Mouse (Mus musculus) forebrain, embryonic 16.5 days (tissue): Measurements from ENCODE around the gene Acr. TPM values are rescaled to one million over a fixed set of nuclear protein-coding genes. Genes with fewer than 3 reads are reported as not detected.

Source experiments
- ATAC-seq: fragments of 200-750 bp; cut with Nextera tagmentation; 2 replicates; pipeline ENCODE4 v1.8.0; 2017; ENCODE audit warnings: mild to moderate bottlenecking, moderate library complexity
- H3K27ac ChIP-seq: fragments of 300-500 bp; sonication (generic); 2 replicates; pipeline ENCODE4 v1.5.1; 2014; ENCODE audit warnings: low read length, control low read depth
- H3K27me3 ChIP-seq: fragments of 300-500 bp; sonication (generic); replicated peaks from 2 replicates; pipeline ENCODE4 v1.6.1; 2014; ENCODE audit warnings: low read length; ENCODE audit not compliant: control insufficient read depth, insufficient read depth
- H3K36me3 ChIP-seq: fragments of 300-500 bp; sonication (generic); 2 replicates; pipeline ENCODE4 v1.6.1; 2014; ENCODE audit not compliant: control insufficient read depth, insufficient read depth
- H3K4me1 ChIP-seq: fragments of 300-500 bp; sonication (generic); replicated peaks from 2 replicates; pipeline ENCODE4 v1.6.1; 2014; ENCODE audit warnings: low read length; ENCODE audit not compliant: control insufficient read depth, insufficient read depth
- H3K4me2 ChIP-seq: fragments of 300-500 bp; sonication (generic); 2 replicates; pipeline ENCODE4 v1.6.1; 2014; ENCODE audit warnings: mild to moderate bottlenecking, low read length, control low read depth
- H3K4me3 ChIP-seq: fragments of 300-500 bp; sonication (generic); replicated peaks from 2 replicates; pipeline ENCODE4 v1.5.1; 2014; ENCODE audit warnings: mild to moderate bottlenecking, low read length, control low read depth
- H3K9ac ChIP-seq: fragments of 300-500 bp; sonication (generic); replicated peaks from 2 replicates; pipeline ENCODE4 v1.6.1; 2014; ENCODE audit warnings: low read depth, low read length, control low read depth
- H3K9me3 ChIP-seq: fragments of 300-500 bp; sonication (generic); 2 replicates; pipeline ENCODE4 v1.6.1; 2016; ENCODE audit warnings: low read length; ENCODE audit not compliant: control insufficient read depth
- WGBS: fragments of 180-500 bp; shearing (Covaris S2); extraction: QIAGEN DNeasy Blood & Tissue Kit; methylation state at CpG from one replicate; pipeline ENCODE4 v1.1.7; 2014; 5-methylcytosine and 5-hydroxymethylcytosine counted together
- polyA plus RNA-seq: library from polyadenylated mRNA; unstranded; fragments of >200 nt; fragmentation: Nextera tagmentation; extraction: Ambion mirVana; gene quantifications from 2 replicates; pipeline ENCODE4 v1.2.1, GENCODE M21; 2015

Gene Acr
- 0.92 and 2.3 TPM in 2 replicates for polyA plus RNA-seq

- Histone ChIP-seq H3K9me3 (no peaks in the 10 kb centered on the region), H3K4me2 (no peak within 1 kb of the TSS), H3K9ac (no peak within 1 kb of the TSS), H3K4me3 (no peak within 1 kb of the TSS), H3K27me3 (no peaks in the 10 kb centered on the region), H3K4me1 (no peaks in the 10 kb centered on the region), H3K36me3 (no peaks in the 10 kb centered on the region), H3K27ac (no peak within 1 kb of the TSS)
- ATAC-seq: no peak
- WGBS: 92% methylated on average over 6 of the region's 6 CpGs
Observed at GRCm38 (mm10) chr15:89568114-89568513, at the start of gene Acr. Gene Acr, plus strand, starts transcription at chr15:89568326.

DNA sequence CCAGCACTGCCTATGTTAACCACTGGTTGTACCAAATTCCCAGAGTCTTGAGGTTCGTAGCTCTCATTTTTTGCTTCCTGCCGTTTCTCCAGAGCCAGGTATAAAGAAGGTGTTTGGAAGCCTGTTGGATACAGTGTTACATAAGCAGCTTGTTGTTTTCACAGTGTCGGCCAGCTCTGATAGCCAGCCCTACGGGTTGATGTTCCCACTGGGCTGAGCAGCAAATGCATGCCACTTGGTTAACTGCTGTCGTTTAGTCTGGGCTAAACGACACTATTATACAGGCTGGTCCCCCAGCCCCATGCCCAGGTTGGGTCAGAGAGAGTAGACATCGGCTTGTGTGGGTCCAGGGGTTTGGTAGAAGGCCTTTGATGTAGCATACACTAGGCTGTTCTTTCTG, 46.2 kb upstream of the Acr start:
- H3K9ac ChIP-seq: no peak overlapping the region
- no peaks in the 10 kb centered on the region for H3K9me3 ChIP-seq
- no peaks in the 10 kb centered on the region for H3K36me3 ChIP-seq
- no peak overlapping the region for H3K4me2 ChIP-seq
- peaks cover 3% of the 10 kb centered on the region; the same call in 1 of the 2 replicates for H3K27me3 ChIP-seq
- H3K4me1 ChIP-seq: peaks cover 6% of the 10 kb centered on the region
- no peak for ATAC-seq
- WGBS: 76% methylated on average over 7 of the region's 7 CpGs
- H3K4me3 ChIP-seq: no peak overlapping the region
- H3K27ac ChIP-seq: no peak overlapping the region

DNA sequence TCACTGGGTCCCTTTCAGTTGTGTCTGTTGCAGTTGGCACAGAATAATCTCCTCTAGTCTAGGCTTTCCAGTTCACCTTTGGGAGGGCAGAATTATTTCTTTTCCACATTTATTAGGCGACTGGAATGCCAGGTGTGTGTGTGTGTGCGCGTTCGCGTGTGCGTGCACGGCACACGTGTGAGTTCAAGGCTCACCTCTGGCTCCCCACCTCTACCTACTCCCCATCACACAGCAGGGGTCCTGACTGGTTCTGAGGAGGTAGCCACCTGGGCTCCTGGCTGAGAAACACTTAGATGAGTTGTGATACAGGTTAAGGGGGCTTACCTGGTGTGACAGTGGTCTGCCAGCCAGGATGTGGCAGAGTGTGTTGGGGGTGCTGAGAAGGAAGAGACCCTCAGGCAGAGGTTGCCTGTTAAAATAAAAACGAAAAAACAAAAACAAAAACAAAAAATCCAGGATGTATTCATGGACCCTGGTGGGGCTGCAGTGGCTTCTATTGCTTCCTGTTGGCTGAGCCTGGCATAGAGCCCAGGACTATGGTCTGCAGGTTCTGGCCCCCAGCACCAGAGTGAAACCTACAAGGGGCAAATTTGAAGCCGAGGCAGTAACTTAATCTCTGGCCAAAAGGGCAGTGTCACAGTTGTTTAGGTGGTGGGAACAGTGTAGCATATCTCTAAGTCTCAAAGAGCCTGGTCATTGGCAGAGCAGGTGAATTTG, 45.4 kb upstream of the Acr start:
- Histone ChIP-seq H3K4me3 (no peak overlapping the region), H3K36me3 (no peaks in the 10 kb centered on the region), H3K4me2 (no peak overlapping the region), H3K9me3 (no peaks in the 10 kb centered on the region), H3K27me3 (peaks cover 3% of the 10 kb centered on the region; the same call in 1 of the 2 replicates), H3K9ac (no peak overlapping the region), H3K27ac (no peak overlapping the region), H3K4me1 (peaks cover 6% of the 10 kb centered on the region)
- 84% methylated on average over 10 of the region's 10 CpGs for WGBS
- ATAC-seq: no peak

DNA sequence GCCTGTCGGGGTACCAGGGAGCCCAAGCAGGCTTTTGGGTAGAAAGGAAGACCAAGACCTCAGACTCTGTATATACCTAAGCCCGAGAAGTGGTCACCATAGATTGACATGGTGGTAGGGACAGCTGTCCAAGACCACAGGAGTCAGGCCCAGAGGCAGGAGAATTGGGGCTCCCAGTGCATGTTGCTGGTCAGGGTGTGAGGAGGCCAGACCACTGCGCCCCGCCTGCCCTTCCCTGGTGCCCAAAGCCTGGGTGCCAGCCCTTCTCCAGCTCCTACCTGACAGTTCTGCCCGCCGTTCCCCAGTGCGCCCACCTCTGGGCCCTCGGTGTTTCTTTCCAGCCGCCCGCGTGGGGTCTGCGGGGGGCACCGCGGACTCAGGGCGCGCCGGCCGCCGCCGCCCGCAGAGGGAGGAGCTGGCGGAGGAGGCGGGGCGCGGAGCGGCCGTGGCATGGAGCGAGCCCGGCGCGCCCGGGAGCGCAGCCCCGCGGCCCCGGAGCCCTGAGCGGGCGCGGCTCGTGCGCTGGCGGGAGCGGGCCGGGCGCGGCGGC, 44.8 kb upstream of the Acr start:
- H3K9ac ChIP-seq: peak overlapping the region; percentile 63
- ATAC-seq: peak; percentile 56

DNA sequence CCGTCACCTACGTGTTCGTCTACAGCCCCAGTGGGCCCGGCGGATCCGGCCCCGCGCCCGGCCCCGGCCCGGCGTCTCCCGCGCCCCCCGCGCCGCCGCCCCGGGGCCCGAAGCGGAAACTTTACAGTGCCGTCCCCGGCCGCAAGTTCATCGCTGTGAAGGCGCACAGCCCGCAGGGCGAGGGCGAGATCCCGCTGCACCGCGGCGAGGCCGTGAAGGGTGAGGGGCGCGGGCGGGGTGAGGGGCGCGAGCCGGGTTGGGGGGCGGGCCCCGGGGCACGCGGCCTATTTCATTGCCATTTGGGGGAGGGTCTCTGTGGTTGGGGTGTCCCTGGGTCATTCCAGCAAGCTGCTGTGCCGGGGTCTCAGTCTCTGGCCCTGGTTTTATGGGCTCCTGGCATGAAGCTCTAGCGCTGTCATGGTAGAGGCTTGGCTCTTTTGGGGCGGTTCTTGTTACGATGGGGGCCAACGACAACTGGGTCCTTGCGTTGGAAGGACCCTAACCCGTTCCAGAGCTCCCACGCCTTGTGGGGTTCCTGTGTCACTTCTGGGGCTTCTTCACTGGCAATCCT, 44.0 kb upstream of the Acr start:
- peaks cover 3% of the 10 kb centered on the region; the same call in 1 of the 2 replicates for H3K27me3 ChIP-seq
- peak overlapping the region; percentile 63 for H3K9ac ChIP-seq
- H3K4me1 ChIP-seq: peaks cover 6% of the 10 kb centered on the region
- H3K4me3 ChIP-seq: peak overlapping the region; percentile 59
- ATAC-seq: 0 out of 2 replicates have a peak, but pooled peaks have one; percentile 6
- peak overlapping the region; percentile 90 for H3K4me2 ChIP-seq
- H3K36me3 ChIP-seq: no peaks in the 10 kb centered on the region
- no peaks in the 10 kb centered on the region for H3K9me3 ChIP-seq
- 4% methylated on average over 44 of the region's 52 CpGs for WGBS
- no peak overlapping the region for H3K27ac ChIP-seq

More for the DNA sequence above, 44.8 kb upstream of the Acr start:
- Histone ChIP-seq H3K27me3 (peaks cover 3% of the 10 kb centered on the region; the same call in 1 of the 2 replicates), H3K9me3 (no peaks in the 10 kb centered on the region), H3K36me3 (no peaks in the 10 kb centered on the region), H3K4me3 (peak overlapping the region; percentile 59), H3K27ac (no peak overlapping the region), H3K4me1 (peaks cover 6% of the 10 kb centered on the region), H3K4me2 (peak overlapping the region; percentile 72)
- 4% methylated on average over 28 of the region's 47 CpGs for WGBS

- 72% methylated on average over 8 of the region's 8 CpGs for WGBS
- Histone ChIP-seq H3K4me3 (peak overlapping the region; percentile 59), H3K4me1 (peaks cover 6% of the 10 kb centered on the region), H3K4me2 (peak overlapping the region; percentile 90), H3K9ac (no peak overlapping the region), H3K9me3 (no peaks in the 10 kb centered on the region), H3K27me3 (peaks cover 3% of the 10 kb centered on the region; the same call in 1 of the 2 replicates), H3K36me3 (no peaks in the 10 kb centered on the region), H3K27ac (no peak overlapping the region)
- 0 out of 2 replicates have a peak, but pooled peaks have one; percentile 6 for ATAC-seq
Observed at GRCm38 (mm10) chr15:89524611-89525415, 43.3 kb upstream of the Acr start.

DNA sequence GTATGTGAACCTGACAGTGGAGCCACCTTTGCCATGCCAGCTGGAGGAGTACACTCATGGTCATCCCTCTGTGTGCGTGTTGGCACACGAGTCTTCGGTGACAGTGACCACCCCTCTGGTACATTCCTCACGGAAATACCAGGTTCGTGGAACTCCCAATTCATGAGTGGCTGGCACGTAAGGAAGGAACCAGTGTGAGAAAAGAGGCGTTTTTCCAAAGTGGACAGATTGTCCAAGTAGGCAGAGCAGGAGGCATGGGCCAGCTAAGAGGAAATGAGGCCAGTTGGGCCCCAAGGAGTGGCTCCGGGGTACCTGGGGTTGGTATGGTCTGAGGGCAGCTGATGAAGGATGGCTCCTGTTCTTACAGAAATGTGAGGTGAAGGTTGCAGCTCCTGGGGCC, 42.7 kb upstream of the Acr start:
- no peaks in the 10 kb centered on the region for H3K36me3 ChIP-seq
- no peak overlapping the region for H3K9ac ChIP-seq
- WGBS: 94% methylated on average over 8 of the region's 8 CpGs
- no peak overlapping the region for H3K4me2 ChIP-seq
- no peak overlapping the region for H3K4me3 ChIP-seq
- no peaks in the 10 kb centered on the region for H3K9me3 ChIP-seq
- no peak overlapping the region for H3K27ac ChIP-seq
- H3K4me1 ChIP-seq: peaks cover 6% of the 10 kb centered on the region
- no peak for ATAC-seq
- H3K27me3 ChIP-seq: peaks cover 3% of the 10 kb centered on the region; the same call in 1 of the 2 replicates

GRCm38 (mm10) chr15:89525896-89526295, 42.2 kb upstream of the Acr start:
- H3K27me3 ChIP-seq: peaks cover 3% of the 10 kb centered on the region; the same call in 1 of the 2 replicates
- H3K4me1 ChIP-seq: peaks cover 6% of the 10 kb centered on the region
- no peak for ATAC-seq
- H3K4me3 ChIP-seq: no peak overlapping the region
- no peaks in the 10 kb centered on the region for H3K36me3 ChIP-seq
- no peak overlapping the region for H3K4me2 ChIP-seq
- no peak overlapping the region for H3K27ac ChIP-seq
- no peak overlapping the region for H3K9ac ChIP-seq
- 87% methylated on average over 7 of the region's 7 CpGs for WGBS
- H3K9me3 ChIP-seq: no peaks in the 10 kb centered on the region
